Mouse (Mus musculus): ENCODE results near the gene Sfta2.

GRCm38 (mm10) chr17:35673416-35674035 lies 72.2 kb downstream of the Sfta2 start, which contains the start of gene Gtf2h4:
- TF ChIP-seq CTCF (IDR thresholded peaks at IDR 0.05; ENCODE audit: low read depth, low read length): no peak
- TF ChIP-seq GATA1 (IDR thresholded peaks at IDR 0.05; ENCODE audit: borderline replicate concordance, low read length): no peak
- no peak for TF ChIP-seq TAL1 (conservative IDR thresholded peaks at IDR 0.05; ENCODE audit: low read depth, low read length)
- no peak for TF ChIP-seq POLR2AphosphoS5 (IDR thresholded peaks at IDR 0.05; ENCODE audit: insufficient replicate concordance, low read depth, low read length)
- TF ChIP-seq GATA2 (IDR thresholded peaks at IDR 0.05; ENCODE audit: borderline replicate concordance, low read depth, low read length): no peak

Data from G1E (cell line).